Mouse (Mus musculus) ZHBTc4 (cell line): ENCODE results near the gene Lsm11.
"Not testable (repeated sequence)": the region's sequence is repeated elsewhere in the genome, so short reads cannot be mapped to it uniquely, and the experiment has no call there.

Source experiments
- DNase-seq: peaks from one replicate; pipeline ENCODE4 v3.0.0-alpha.2; 2011; ENCODE audit warnings: low read depth, low spot score

Gene Lsm11

GRCm38 (mm10) chr11:45884029-45884428 is 60.7 kb downstream of the Lsm11 start:
- DNase-seq, result peak; percentile 57

- DNase-seq, result no peak
Observed at GRCm38 (mm10) chr11:45883270-45883931, 61.3 kb downstream of the Lsm11 start.

GRCm38 (mm10) chr11:45881683-45882068 is 63.1 kb downstream of the Lsm11 start:
- DNase-seq, result no peak

- peak; percentile 40 for DNase-seq
Observed at GRCm38 (mm10) chr11:45881026-45881682, 63.6 kb downstream of the Lsm11 start.

- not testable (repeated sequence) for DNase-seq
Observed at GRCm38 (mm10) chr11:45879366-45879765, 65.4 kb downstream of the Lsm11 start.
